Mouse (Mus musculus) Patski (cell line): ENCODE measurements around the gene Fam214a. TPM values are rescaled to one million over a fixed set of nuclear protein-coding genes. Genes with fewer than 3 reads are reported as not detected.
"Not testable (repeated sequence)": the region's sequence is repeated elsewhere in the genome, so short reads cannot be mapped to it uniquely, and the experiment has no call there.

Experiments used
- ATAC-seq: fragments of 100-300 bp; one replicate; pipeline ENCODE4 v1.8.0; 2021
- CTCF ChIA-PET: fragments of 350-600 bp; sonication (Branson Sonifier 250); formaldehyde crosslinking; loops from one replicate; lab custom pipeline; 2022; ENCODE audit warnings: inconsistent platforms; lab: Charles Lee
- POLR2A ChIA-PET: fragments of 350-600 bp; sonication (Branson Sonifier 250); formaldehyde crosslinking; loops from one replicate; lab custom pipeline; 2022; ENCODE audit warnings: antibody characterized with exemption, inconsistent platforms; lab: Charles Lee
- DNase-seq: peaks from one replicate; pipeline ENCODE4 v3.0.0-alpha.2; 2011; ENCODE audit warnings: low read depth, low spot score
- H3K27me3 ChIP-seq: fragments of 371-371 bp; one replicate; pipeline ENCODE4 v1.5.1; 2021
- CTCF ChIP-seq: fragments of 100-300 bp; IDR thresholded peaks from one replicate; pipeline ENCODE4 v1.5.1; 2021
- in situ Hi-C: fragments of 300-500 bp; cut with MboI; formaldehyde crosslinking; loops from 3 replicates; pipeline ENCODE4 v1.11.1; 2018; ENCODE audit warnings: low pct_unique_long_range_greater_than_20kb, mixed read lengths
- polyA plus RNA-seq: library from polyadenylated mRNA; unstranded; gene quantifications from one replicate; pipeline ENCODE4 v1.2.3, GENCODE M21; 2021

The Fam214a gene
- polyA plus RNA-seq, 1 experiment from 2014 or later, result 14.3 TPM

DNA sequence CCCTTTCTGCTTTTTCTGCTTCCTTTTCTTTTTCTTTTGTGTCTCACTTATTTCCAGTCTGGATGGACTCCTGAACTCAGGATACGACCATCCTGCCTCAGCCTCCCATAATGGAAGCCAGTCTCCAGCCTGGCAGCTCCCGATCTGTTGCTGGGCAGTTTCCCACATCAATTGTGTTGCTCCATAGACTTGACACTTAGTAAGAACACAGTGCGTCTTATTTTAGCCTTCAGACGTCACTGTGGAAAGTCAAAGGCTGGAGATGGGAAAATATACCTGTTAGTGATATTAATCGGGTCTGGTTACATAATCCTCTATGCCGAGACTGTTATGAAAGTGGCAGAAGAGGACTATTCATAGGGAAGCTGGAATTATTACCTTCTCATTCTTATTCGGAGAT, 26.2 kb downstream of the Fam214a start:
- POLR2A ChIA-PET, result no interaction called here
- CTCF ChIA-PET, result interaction anchor here (1.2 to 3.3 kb wide), 3 partner anchors 16 to 27 kb away, joined by 3 to 10 read pairs (median 3); no protein-coding TSS in a partner anchor
- H3K27me3 ChIP-seq, result no peaks in the 10 kb centered on the region
- in situ Hi-C loops, result no loop called here
- TF ChIP-seq CTCF, result no peak
- DNase-seq (no peak), ATAC-seq (no peak)

DNA sequence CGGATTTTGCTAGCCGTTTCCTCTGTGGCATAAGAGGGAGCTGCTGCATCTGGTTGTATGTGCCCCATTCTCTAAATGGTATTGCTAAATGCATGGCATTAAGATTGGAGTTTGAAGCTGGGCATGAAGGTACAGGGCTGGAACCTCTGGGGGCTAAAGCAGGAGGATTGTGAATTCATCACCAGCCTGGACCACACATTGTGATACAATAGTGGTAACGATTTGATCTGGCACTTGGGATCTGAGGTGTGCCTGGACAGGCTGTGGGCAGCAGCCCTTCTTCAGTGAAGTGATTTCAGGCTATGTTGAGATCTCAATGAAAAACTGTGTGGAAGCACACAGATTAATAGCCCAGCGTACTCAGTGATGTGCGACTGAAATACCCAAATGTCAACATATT, 26.7 kb downstream of the Fam214a start:
- in situ Hi-C loops, result no loop called here
- no peak for DNase-seq
- no peak for TF ChIP-seq CTCF
- ChIA-PET CTCF (interaction anchor here (1.2 to 1.5 kb wide), 2 partner anchors 16 to 28 kb away, joined by 3 read pairs; no protein-coding TSS in a partner anchor), POLR2A (interaction anchor here (1.5 kb wide), 1 partner anchor 14 kb away, joined by 3 read pairs; no protein-coding TSS in a partner anchor)
- H3K27me3 ChIP-seq, result no peaks in the 10 kb centered on the region
- no peak for ATAC-seq

DNA sequence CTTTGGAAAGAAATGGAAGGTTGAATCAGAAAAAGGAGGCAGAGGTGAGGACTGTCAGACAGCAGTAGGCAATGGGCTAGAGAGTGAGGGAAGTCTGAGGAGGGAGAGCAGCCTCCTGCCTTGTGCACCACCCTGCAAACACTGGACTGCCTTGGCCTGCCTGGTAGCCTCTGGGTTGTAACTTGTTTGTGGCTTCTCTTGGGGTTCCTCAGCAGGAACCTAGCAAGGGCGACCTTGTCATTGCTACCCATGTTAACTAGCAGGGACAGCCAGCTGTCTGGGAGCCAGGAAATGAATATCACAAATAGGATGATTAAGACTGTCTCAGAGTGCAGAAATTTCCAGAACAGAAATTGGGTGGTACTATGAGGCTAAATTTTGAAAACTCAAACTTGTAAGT, 27.2 kb downstream of the Fam214a start:
- TF ChIP-seq CTCF, result no peak
- in situ Hi-C loops, result no loop called here
- POLR2A ChIA-PET, result interaction anchor here (0.6 to 1.5 kb wide), 3 partner anchors 8 to 47 kb away, joined by 3 to 4 read pairs (median 3); no protein-coding TSS in a partner anchor
- DNase-seq (no peak), ATAC-seq (no peak)
- H3K27me3 ChIP-seq, result no peaks in the 10 kb centered on the region
- CTCF ChIA-PET, result interaction anchor here (1.3 to 1.5 kb wide), 2 partner anchors 10 to 15 kb away, joined by 3 read pairs; no protein-coding TSS in a partner anchor

DNA sequence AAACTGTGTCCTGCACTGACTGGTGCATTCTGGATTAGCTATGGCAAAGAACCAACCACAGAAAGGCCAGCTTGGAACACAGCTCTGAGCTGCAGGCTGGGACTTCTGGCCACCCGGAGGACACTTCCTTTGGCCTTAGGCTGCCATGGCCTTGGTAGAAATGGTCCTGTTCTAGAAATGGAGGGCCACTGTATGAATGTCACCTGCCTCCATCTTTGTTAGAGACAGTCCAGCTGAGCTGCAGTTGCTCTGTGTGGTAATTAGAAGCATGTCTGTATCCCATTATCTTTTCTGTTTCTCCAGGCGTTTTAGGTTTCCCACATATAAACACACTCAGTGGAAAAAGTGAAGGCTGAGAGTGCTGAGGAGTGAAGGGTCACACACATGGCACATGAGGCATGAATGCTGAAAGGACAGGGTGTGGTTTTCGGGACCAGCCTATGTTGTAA, 29.0 kb downstream of the Fam214a start:
- CTCF ChIA-PET, result interaction anchor here (1.4 kb wide), 1 partner anchor 10 kb away, joined by 3 read pairs; no protein-coding TSS in a partner anchor
- ATAC-seq (no peak), DNase-seq (no peak)
- POLR2A ChIA-PET, result no interaction called here
- TF ChIP-seq CTCF, result no peak
- in situ Hi-C loops, result no loop called here
- H3K27me3 ChIP-seq, result no peaks in the 10 kb centered on the region

DNA sequence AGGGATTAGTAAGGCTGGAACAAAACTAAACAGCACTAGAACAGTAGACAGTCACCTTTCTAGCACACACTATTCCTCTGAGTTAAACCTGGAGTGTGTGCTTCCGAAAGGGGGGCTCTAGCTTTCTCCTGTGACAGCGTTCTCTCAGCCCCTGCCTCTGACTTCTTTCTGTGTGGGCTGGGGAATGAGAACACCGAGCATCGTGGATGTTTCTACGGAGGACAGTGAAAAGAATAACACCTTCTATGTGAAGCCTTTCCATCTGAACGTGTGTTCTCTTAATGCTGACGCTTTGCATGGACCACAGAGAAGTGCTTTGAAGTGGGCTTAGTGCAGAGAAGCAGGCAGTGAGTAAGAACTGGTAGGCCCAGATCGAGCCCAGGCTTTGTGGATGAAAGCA, 29.5 kb downstream of the Fam214a start:
- ATAC-seq (no peak), DNase-seq (no peak)
- H3K27me3 ChIP-seq, result no peaks in the 10 kb centered on the region
- TF ChIP-seq CTCF, result no peak
- POLR2A ChIA-PET, result no interaction called here
- CTCF ChIA-PET, result interaction anchor here (1.4 kb wide), 1 partner anchor 10 kb away, joined by 3 read pairs; no protein-coding TSS in a partner anchor
- in situ Hi-C loops, result no loop called here

DNA sequence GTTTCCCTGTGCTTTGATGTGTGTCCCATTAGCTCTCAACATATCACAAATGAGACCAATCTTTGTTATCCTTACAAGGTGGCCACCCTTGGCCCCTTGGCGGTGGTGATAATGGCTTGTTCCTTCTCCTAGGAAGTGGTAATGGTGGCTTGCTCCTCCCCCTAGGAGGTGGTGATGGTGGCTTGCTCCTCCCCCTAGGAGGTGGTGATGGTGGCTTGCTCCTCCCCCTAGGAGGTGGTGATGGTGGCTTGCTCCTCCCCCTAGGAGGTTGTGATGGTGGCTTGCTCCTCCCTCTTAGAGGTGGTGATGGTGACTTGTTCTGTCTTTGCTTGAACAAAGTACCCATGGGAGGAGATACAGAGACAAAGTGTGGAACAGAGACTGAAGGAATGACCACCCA, 30.0 kb downstream of the Fam214a start:
- ATAC-seq, CTCF ChIA-PET, DNase-seq, POLR2A ChIA-PET, H3K27me3 ChIP-seq, in situ Hi-C loops: not testable (repeated sequence)

DNA sequence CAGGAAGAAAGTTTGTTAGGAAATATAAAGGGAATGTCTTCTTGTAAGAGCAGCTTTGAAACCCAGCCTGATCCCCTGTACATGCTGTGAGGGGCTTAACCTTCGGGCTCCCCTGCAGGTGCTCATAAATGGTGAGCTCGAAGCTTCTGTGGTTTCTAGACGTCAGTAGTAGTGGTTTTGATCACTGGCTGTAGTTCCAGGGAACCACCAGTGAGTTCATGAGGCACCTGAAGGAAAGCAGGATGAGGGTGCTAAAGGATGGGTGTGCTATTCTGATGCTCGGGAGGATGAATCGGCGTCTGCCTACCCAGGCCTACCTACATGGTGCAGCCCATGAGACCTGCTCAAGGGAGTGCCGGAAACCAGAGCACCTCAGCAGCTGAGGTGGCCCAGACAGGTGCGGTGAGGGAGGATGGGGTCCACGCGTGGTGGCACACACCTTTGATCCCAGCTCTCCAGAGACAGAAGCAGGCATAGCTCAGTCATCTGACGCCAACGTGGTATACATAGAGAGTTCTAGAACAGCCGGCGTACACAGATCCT, 32.6 kb downstream of the Fam214a start:
- no peak for DNase-seq
- CTCF ChIA-PET, result no interaction called here
- POLR2A ChIA-PET, result no interaction called here
- in situ Hi-C loops, result no loop called here
- H3K27me3 ChIP-seq, result no peaks in the 10 kb centered on the region
- TF ChIP-seq CTCF, result no peak
- ATAC-seq, result no peak

DNA sequence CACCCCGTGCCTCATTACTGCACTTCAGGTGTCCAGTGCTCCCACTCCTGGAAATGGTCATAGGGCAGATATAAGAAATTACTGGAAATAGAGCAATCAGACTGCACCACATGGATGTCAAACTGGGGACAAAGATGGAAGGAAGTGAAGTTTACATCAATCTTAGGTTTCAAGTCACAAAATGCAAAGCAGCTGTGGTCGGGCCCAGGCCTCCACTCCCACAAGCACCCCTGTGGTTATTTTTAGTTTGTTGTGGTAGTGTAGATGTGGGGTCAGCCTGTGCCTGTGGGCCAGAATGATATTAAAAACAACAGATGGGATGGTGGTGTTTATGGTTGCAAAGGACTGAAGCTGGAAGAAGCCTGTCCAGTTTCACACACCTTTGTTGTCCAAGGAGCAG, 33.1 kb downstream of the Fam214a start:
- in situ Hi-C loops, result no loop called here
- CTCF ChIA-PET, result no interaction called here
- no peak for DNase-seq
- ATAC-seq, result no peak
- no peaks in the 10 kb centered on the region for H3K27me3 ChIP-seq
- no peak for TF ChIP-seq CTCF
- POLR2A ChIA-PET, result no interaction called here

DNA sequence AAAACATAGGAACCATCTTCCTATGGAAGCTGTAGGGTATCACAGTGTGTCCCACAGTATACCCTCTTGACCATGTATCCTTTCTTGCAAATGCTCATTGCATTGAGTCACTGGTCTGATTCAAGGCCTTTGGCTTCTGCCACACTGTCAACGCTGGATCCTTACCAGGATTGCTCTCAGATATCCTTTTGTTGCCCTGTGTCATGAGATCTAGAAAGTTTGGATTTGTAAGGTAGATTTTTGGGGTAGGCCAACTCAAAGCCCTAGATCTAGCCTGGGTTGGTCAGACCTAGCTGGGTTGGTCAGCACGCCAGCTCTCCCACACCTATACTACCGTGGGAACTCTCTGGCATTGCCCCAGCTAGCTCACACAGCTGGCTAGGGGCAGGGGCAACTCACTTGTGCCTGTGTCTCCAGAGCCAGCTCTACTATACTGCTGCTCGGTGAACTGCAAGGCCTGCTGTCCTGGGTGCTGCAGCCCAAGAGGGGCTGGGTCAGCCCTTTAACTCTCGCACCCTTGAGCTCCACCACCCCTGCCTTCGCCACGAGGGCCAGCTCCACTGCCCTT, 36.3 kb downstream of the Fam214a start:
- no peak for ATAC-seq
- CTCF ChIA-PET, result interaction anchor here (0.8 to 1.2 kb wide), 2 partner anchors 9 to 60 kb away, joined by 3 read pairs; no protein-coding TSS in a partner anchor
- no peak for DNase-seq
- POLR2A ChIA-PET, result no interaction called here
- no peaks in the 10 kb centered on the region for H3K27me3 ChIP-seq
- in situ Hi-C loops, result no loop called here
- no peak for TF ChIP-seq CTCF

DNA sequence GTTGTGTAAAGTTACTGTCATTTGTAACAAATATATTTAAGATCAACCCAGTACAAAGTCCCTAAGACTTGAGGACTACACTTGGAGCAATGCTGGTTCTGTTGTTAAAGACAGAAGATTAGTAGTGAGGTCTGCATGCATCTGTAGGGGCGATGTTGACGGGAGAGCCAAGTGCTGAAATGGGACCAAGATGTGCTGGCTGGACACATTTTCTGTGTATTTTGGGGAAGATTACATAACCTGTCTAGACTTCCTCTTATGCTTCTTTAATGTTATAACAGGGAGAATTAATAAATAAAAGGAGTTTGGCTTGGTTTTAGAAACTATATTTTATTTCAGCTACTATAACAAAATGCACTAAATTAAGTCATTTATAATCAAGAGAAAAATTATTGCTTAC, 37.3 kb downstream of the Fam214a start:
- CTCF ChIA-PET, result interaction anchor here (0.8 to 2.6 kb wide), 3 partner anchors 10 to 59 kb away, joined by 3 to 7 read pairs (median 3); no protein-coding TSS in a partner anchor

More for the DNA sequence above, 37.3 kb downstream of the Fam214a start:
- H3K27me3 ChIP-seq, result no peaks in the 10 kb centered on the region
- POLR2A ChIA-PET, result no interaction called here
- in situ Hi-C loops, result no loop called here
- TF ChIP-seq CTCF, result no peak
- ATAC-seq, result no peak
- no peak for DNase-seq
